Mouse (Mus musculus) layer of hippocampus, postnatal 10 days (tissue): Measurements from ENCODE around the gene Tas2r119. TPM values are rescaled to one million over a fixed set of nuclear protein-coding genes. Genes with fewer than 3 reads are reported as not detected.
"Not testable (repeated sequence)": the region's sequence is repeated elsewhere in the genome, so short reads cannot be mapped to it uniquely, and the experiment has no call there.

Experiments
- DNase-seq, 2 experiments: peaks; one replicate each; pipeline ENCODE4 v3.0.0; 2021; ENCODE audit warnings: low spot score in 2 of 2
- long read RNA-seq: library from polyadenylated mRNA; stranded (forward); transcript quantifications from one replicate; pipeline ENCODE4 v2.0.0, GENCODE M21; 2023
- total RNA-seq, 2 experiments: library from RNA; stranded (reverse); gene quantifications; 2 replicates each; pipeline ENCODE4 v1.2.3; 2021

Tas2r119 gene
- not detected for total RNA-seq
- long read RNA-seq: 0 reads

DNA sequence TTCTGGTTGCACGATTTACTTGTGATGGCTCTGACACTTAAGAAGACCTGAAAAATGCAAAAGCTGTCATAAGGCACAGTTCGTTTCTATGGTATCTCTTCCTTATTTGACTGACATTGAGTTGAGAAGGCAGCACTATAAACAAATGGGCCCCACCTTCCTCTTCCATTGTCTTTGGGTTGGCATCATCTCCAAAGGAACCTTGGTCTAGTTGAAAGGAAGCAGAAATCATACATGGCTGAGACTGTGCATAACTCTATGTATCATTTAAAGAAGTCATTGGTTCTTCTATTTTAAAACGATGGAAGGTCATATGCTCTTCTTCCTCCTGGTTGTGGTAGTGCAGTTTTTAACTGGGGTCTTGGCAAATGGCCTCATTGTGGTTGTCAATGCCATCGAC is at the start of gene Tas2r119:
Tas2r119 (plus strand) TSS at position 301 of the 400 bp plus-strand sequence.
- DNase-seq: no peak

DNA sequence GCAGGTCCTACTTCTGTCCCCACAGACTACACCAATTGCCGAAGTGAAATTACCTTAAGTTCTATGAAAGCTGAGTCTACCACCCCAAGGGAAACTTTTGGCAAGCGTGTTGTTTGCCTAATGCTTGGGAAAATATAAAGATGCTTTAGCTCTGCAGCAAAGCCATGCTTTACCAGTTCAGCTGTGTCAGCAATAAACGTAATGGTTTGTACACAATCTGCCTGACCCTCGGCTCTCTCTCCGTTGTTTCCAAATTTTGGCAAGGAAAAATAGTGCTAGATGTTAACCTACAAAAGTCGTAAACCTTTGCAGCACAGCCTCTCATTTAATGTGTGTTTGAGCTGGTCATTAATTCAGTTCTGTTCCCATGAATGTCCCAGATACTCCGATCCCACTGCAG is 44.8 kb upstream of the Tas2r119 start:
- no peak for DNase-seq

DNA sequence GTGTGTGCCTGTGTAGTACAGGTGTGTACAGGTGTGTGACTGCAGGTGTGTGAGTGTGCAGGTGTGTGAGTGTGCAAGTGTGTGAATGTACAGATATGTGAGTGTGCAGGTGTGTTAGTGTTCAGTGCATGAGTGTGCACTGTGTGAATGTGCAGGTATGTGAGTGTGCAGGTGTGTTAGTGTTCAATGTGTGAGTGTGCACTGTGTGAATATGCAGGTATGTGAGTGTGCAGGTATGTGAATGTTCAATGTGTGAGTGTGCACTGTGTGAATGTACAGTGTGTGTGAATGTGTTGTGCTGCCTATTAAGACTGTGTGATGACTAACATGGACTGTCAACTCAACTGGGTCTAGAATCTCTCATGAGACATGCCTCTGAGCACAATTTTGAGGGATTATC is 35.4 kb upstream of the Tas2r119 start:
- no peak for DNase-seq

DNA sequence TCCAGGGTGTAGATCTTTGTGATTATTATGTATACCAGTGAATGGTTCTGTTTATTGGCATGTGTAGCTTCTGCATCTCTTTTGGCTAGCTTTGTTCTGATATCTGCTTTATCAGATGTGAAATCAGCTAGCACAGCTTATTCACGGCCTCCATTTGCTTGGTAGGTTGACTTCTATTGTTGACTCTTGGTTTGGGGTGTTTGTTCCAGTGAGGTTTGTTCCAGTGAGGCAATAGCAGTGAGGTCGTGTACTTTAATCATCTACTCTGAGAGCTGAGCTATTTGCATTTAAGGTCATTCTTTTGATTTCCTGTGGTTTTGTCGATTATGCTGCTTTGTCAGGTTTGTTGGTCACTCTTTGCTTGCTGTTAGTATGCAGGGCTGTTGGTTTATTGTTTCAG is 32.8 kb upstream of the Tas2r119 start:
- no peak for DNase-seq

DNA sequence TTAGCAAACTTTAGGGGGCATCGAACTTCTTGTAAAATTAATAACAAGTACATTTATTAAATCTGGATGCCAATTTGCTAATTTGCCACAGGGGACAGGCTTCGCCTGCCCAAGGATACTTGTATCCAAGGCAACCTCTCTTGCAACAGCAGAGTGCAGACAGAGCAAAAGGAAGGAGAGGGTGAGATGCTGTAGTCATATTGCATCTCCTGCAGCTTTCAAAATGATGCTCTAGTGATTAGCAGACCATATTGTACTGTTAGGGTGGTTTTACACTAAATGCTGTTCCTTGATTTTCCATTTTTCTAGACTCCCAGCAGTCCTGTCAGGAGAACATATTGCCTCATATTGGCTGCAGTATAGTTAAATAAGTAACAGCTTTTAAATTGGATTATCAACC is 23.7 kb upstream of the Tas2r119 start:
- DNase-seq: no peak

DNA sequence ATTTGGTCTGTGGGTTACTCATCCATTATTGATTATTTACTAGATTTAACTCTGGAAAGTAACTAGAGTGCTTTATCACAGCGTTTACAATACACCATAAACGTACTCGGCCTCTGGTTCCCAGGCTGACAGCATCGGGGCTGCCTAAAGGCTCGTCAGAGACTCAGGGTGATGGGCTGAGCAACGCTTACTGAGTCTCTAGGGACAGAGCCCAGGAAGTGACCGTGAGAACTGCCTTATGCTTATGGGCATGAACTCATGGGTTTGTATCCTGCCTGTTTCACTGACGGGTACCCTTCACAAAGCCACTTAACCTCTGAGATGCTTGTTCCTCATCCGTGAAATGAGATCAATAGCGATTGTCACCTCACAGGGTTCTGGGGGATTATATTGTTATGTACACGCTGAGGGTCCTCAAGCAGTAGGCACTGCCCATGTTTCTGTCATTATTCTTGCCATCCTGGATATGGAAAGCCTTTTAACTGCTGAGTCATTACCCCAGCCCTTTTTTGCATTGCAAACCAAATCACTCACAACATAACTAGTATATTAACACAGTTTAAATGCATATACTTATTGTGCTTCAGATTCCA is 23.1 kb upstream of the Tas2r119 start:
- DNase-seq: no peak

DNA sequence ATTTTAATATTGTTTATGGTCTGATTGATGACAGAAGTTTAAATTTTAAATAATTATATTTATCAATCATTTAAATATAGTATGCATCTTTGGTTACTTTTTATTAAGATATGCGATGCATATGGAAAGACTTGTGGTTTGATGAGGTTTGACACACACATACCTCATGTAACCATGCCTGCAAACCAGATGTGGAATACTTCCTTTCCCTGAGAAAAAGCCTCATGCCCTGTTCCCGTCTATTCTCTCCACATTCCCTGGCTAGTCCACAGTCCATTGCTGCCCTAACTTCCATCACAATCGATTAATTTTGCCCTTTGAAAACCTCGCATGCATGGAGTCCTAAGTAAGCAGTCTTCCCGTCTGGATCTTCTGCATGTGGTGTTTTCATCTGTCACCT is 21.0 kb upstream of the Tas2r119 start:
- DNase-seq: no peak

DNA sequence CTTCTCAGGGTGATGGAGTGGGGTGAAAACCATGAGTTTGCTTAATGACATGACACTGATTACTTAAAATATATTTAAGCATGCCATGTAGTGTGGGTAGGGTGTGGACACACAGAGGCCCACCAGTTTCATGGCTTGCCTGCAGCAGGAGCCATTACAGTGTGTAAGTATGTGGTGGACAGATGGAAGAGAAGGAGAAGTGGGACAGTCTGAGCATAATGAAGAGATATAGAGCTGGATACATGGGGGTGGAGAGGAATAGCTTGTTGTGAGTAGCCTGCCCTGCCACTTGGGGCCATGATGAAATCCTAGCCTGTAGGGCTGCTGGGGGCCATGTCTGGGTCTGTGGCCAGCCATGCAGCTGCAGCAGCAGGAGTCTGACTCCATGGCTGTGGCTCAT is 16.8 kb upstream of the Tas2r119 start:
- DNase-seq: no peak

DNA sequence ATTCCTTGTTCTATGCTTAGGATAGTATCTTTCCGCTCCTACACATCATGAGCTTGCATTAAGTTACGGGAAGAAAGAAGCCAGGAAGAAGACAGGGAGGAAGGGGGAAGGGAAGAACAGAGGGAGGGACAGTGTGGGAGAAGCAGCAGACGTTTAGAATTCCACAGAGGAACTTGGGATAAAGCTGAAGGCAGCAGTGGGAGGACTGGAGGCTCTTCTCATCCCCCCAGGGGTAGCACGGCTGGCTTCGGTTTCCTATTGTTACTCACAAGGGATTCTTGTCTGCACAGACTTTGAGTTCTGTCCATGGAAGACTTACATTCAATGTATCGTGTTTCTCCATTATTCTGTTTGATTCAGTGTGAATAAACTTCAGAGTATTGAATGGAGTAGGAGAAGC is 5.3 kb upstream of the Tas2r119 start:
- no peak for DNase-seq

DNA sequence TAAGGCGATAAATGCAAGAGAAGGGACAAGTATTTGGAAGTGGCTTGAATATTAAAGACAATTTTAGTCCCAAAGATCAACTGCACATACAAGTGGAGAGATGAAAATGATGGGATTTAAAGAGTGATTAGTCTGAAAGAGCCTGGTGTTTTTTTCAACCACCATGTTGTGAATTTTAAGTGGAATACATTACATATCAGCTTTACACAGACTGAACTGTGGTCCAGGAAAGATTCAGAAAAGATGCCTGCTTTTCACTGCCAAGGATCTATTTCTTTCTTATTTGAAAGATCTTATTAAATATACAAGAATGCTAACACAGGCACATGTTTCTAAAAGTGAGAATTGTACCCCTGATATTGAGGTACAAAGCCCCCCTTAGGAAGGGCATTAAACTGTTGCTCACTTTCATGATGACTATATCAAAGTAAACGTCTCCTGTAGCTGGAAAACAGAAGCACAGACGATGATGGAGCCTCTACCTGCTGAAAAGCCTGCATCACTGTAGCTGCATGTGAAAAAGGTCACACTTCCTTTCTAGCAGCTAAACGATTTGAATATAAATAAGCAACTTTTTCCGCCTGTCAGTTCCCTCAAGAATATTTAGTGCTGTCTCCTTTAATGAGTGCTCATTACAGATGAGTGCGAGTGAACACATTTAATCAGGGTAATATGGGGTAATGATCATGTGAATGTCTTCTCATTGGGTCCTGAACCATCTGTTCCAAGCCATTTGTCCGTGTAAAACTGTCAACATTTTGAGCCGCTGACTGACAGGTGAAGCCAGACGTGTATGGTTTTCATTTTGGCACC is 4.7 kb upstream of the Tas2r119 start:
- no peak for DNase-seq

DNA sequence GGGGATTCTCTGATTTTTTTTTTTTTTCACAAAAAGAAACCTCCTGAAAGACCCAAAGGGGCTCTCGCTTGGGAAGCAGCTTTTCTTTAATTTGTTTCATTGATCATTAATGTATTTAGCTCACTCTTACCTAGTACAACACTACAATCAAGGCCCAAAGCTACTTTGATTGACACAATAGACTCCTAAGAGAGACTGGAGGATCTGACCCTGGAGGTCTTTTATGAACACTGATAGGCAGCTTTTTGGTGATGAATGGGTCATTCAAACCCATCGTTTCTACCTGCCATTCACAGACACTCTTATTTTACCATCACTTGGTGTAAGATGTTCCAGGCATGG is 4.1 kb upstream of the Tas2r119 start:
- no peak for DNase-seq

DNA sequence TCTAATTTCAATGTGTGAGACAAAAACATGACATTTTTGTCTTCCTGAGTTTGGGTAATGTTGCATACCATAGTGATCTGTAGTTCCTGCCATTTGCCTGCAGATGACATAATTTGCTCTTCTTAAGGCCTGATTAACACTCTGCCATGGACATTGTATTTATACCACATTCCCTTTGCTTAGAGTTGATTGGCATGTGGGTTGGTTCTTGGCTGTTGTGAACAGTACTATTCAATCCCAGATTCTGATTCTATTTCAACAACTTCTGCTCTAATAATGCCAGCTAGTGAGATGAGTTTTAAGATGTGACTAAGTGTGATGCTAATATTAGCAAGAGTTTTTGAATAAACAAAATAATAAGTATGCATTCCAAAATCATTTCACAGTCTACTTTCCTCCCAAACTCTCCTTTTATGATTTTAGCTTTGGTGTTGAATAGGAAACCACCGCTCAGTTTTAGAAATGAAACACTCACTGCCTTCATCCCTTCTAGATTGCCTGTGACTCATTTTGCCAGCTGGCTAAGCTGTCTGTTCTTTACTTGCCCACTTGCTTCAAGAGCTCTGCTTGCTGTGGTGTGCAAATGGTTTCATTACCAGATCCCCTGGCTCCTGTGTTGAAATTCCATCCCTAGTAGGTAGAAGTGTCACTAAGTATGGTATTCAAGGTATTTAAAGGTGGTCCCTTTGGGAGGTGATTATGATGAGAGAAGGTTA is 3.1 kb downstream of the Tas2r119 start:
- DNase-seq: no peak

DNA sequence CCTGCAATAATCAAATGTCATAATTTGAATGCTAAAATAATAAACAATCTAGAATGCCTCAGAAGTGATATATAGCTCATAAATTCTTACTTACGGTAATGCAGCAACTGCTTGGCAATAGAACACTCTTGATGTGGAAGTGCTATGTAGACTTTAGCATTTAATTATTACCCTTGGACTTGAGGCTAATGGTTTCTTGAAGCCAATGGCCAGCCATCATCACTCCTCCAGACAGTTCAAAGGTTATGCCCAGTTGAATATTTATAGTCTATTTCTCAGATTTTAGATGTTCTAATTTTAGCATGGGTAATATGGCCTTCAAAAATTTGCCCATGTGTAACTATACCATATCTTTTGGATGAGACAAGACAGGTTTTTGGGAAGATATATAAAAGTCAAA is 4.9 kb downstream of the Tas2r119 start:
- no peak for DNase-seq

DNA sequence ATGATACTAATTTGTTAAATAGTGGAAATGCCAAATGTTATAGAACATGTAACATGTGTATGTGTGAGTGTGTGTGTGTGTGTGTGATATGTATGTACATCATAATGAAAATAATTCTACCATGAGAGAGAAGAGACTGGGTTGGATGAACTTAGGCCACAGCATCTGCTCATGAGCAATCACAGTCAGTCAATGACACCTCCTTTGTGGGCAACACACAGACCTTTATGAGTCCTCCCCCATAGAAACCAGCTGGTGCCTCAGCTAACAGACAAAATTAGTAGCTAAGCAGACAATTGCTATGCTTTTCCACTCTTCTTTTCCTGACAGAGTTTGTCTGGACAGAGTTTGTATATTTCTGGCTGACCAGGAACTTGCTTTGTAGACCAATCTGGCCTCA is 7.9 kb downstream of the Tas2r119 start:
- no peak for DNase-seq

DNA sequence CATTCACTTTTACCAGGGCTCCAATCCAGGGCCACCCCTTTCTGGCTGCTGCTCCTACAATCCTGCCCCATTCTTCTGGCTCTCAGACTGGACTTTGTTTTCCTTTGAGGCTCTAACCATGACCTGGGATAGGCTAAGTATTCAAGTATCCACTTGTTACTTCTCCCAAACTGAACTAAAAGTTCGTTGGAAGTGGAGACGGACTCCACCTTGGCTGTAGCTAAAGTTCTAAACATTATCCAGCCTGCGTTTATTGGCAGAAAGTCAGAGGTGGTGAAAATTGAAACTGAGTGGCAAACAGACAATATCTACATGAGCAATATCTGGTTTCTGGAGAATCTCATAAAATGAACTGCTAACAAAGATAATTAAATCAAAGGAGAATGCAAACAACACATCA is 12.8 kb downstream of the Tas2r119 start:
- DNase-seq: no peak

DNA sequence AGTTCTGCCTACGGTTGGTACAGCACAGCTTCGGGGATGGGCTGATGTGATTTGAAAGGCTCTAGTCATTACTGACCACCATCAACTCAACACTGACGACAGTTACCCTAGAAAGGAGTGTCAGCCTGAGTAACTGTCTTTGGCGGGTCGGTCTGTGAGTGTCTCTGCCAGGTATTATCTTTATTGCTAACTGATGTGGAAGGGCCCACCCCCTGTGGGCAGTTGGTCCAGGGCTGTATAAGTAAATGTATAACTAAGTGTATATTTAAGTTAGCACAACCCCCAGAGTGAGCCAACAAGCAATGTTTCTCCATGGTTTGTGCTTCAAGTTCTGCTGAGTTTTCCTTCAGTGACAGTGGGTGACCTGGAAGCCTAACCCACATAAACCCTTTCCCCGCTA is 13.3 kb downstream of the Tas2r119 start:
- no peak for DNase-seq

DNA sequence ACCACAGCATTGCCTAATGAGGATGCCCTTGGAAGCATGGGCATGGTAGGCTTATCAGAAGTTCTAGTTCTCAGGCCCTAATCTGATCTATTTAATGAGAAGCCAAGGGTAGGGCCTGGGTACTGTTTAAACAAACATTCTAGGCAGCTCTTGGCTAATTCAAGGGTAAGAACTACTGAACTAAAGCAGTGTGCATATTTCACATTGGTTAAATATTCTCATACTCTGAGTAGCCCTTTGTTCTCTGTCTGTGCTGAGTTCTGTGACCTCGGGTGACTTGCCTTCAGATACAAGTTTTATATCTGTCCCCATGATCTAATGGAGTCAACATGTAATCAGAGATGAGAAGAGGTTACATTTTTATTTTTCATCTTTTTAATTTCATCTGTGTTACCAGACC is 15.9 kb downstream of the Tas2r119 start:
- no peak for DNase-seq

DNA sequence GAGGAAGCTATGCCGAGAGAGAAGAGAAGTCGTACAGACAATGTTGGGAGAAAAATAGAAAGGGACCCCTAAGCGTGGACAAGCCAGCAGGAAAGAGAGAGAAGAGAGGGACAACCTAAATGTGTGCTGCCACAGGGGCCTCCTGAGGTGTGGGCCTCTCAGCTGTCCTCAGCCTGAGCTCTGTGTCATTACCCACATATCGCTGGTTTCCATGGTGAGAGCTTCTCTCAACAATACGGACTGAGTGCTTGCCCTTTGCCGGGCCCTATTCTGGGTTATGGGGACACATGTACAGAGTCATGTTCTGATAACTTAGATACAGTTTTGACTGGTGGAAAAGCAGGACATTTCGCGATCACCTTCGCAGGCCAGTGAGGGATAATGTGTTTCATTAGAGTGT is 21.0 kb downstream of the Tas2r119 start:
- DNase-seq: peak in 1 of 2 experiments; percentile 8

DNA sequence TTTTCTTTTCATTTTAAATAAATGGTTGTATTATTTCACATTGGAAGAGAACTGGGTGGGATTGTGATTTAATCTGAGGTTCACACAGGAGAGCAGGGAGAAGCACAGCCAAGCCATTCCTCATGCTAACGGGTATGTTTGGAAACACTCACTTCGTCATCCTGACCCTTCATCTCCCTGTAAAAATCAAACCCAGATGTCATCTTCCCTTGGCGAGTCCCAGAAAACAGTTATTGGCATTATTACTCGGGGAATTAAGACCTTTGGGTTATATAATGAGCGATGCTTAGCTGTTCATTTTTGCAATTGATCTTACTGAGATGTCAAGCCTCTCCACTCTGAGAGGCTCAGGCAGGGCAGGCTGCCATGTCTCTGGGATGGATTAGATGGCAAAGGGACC is 21.5 kb downstream of the Tas2r119 start:
- DNase-seq: no peak

DNA sequence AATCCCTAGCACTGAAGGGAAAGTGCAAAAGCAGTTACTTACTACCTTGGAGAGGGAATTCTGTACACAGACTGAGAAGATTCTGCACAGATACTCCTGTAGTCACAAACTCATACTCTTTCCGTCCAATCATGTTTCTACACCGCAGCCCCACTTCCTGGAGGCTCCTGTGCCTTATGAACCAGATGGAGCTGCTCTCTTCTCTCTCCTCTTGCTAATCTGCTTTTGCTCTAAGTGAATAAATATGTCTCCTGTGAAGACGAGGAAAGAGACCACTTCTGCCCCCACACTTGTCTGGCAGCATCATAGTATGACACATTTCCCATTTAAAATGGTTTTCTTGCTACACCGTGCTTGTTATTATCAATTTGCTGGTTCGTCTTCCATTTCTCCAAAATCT is 26.2 kb downstream of the Tas2r119 start:
- no peak for DNase-seq

DNA sequence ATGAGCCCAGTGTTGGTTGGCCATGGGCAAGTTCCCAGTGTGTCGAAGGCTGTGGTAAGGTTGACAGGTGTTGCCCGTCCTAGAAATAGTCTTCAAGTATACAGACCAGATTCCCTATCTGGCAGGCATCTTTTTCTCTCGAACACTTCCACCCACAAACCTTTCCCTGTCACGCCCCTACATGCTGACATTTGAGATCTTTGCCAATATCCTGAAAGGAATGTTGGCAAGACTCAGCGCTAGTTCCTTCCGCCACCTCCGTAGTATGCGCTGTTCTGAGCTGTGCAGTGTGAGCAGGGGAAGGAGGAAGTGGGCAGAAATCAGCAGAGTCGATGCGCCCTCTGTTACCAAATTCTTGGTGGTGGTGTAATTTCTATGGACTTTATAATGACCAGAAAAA is 27.8 kb downstream of the Tas2r119 start:
- DNase-seq: no peak

DNA sequence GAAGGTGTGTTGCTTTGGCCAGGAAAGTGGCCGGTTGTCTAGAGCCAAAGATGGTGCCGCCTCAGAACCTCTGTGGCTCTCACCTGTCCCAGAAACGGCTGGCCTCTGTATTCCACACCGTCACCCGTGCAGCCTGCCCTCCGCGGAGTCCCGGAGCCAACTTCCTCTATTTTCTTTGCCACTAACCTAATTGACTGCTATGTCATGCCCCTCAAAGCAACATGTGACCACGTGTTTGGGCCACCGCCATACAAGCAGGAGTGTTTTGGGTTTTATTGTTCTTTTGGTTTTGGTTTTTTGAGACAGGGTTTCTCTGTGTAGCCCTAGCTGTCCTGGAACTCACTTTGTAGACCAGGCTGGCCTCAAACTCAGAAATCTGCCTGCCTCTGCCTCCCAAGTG is 37.6 kb downstream of the Tas2r119 start:
- DNase-seq: not testable (repeated sequence)

DNA sequence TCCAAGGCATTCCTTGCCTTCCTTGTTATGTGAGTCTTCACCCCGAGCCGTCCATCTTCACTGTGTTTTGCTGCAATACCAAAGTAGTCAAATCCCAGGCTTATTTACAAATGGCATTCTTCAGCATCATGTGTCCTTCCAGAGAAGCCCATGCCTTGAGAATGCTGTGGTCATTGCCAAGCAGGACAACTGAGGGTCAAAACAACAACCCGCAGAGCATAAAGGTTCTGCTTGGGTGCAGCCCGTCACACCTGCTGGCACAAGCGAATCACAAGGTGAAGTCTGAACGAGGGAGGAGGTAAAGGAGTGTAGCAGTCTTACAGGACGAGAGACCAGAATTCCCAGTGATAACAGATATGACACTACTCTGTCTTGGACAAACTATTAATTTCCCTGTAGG is 45.9 kb downstream of the Tas2r119 start:
- DNase-seq: no peak
